Mouse (Mus musculus) cortical plate, adult 2 months (tissue): ENCODE measurements around the gene Cbfa2t3.

Experiments used
- CTCF ChIP-seq: fragments of 200-500 bp; IDR thresholded peaks from 2 replicates; pipeline ENCODE4 v1.5.1; 2011; ENCODE audit warnings: mild to moderate bottlenecking, control low read depth, low read length; ENCODE audit not compliant: insufficient read depth; ENCODE audit errors: extremely low read depth
- POLR2A ChIP-seq: fragments of 200-500 bp; IDR thresholded peaks from 2 replicates; pipeline ENCODE4 v1.6.1; 2011; ENCODE audit warnings: mild to moderate bottlenecking, low read length, control low read depth; ENCODE audit not compliant: insufficient read depth; ENCODE audit errors: extremely low read depth

- no peak for TF ChIP-seq CTCF
- no peak for TF ChIP-seq POLR2A
Observed at GRCm38 (mm10) chr8:122746439-122746838, 47.5 kb upstream of the Cbfa2t3 start.
